Comparison of ENCODE assay signal across 1 mouse cellular context in genomic region chr7:38161438-38161837, GRCm38 (mm10).
TF ChIP-seq lines count a peak whose summit lies in the region.

No protein-coding gene starts in this region.

TF ChIP-seq in CH12.LX, 34 proteins besides CTCF, POLR2A, EP300 and RAD21 (continued from another document):
- peak; percentile 19; the same call in 1 of the 2 replicates for TF ChIP-seq SMC3 (IDR thresholded peaks at IDR 0.05; ENCODE audit: low read depth, low read length)
